Mouse (Mus musculus) frontal cortex, postnatal 36 days (tissue): ENCODE data around the gene Pprc1.

Source experiments
- DNase-seq, 2 experiments: peaks; one replicate each; pipeline ENCODE4 v3.0.0; 2022; ENCODE audit warnings: low spot score in 2 of 2

Pprc1 gene

DNA sequence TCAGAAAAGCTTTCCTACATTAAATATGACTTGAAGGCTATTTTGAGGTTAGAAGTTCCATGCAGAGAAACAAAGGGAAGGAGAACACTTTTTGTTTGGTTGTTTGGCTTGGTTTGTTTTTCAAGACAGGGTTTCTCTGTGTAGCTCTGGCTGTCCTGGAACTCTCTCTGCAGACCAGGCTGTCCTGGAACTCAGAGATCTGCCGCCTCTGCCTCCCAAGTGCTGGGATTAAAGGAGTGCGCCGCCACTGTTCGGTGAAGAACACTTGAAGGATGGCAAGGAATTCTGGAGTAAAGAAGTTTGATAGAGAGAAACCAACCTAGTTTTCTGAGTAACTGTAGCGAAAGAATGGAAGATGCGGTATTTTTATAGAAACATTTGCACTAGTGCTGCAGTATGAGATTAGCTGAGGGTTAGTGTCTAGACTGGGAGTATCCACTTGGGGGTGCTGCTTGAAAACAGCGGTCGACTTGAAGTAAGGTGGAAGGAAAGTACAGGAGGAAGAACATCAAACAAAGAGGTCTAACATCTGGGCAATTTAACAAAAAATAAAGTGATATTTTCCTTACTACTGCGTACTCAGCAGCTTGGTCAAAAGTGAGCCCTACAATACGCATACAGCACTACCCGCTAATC, 11.2 kb downstream of the Pprc1 start:
- no peak for DNase-seq

DNA sequence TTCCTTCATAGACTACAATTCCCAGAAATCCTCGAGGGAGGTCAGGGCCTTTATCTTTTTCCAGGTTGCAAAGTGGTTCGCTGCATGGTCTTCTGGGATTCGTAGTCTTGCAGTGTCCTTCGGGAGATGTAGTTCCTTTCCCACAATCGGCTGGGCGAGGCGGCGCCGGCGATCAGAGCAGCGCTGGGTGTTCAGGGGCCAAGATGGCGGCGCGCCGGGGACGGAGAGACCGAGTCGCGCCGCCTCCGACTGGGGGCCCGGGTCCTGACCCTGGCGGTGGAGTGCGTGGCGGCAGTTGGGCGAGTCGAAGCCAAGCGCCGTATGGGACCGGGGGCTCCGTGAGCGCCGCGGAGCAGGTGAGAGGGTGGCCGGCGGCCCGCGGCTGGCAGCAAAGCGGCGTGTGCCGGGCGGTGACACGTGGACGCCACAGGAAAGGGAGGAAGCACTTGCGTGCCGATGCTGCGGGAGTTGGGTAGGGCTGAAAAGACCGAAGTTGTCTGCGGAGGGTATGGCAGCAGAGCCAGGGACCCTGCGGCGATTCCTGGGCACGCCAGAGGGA, 11.8 kb downstream of the Pprc1 start:
- DNase-seq = peak; percentile 90 to 96

DNA sequence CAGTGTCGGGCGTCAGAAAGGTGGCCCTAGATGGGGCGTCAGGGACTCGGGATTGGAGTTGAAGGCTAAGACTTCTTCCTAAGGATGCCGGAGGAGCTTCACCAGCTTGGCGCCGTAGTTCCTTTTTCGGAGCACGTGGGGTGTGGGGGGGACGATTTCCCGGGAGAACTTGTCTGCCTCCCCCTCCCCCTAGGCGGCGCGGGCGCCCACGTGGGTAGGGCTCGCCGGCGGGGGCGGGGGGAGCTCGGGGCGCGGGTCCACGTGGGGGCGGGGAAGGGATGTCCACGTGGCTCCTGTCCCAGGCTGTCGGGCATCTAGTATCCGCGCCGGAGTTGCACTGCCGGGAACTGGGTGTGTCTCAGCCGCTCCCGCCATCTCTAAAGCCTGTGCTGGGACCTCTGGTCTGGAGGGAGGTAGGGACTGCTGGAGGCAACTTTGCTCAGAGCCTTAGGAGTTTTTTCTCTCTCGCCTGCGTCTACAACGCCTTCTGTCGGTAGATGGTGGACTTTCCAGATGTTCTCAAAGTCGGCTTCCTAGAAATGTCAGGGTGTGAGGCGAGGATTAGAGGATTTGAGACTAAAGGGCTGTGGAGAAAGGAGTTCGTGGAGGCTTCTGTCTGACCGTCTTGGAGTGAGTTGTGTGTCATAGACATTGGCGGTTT, 12.4 kb downstream of the Pprc1 start:
- peak; percentile 72 for DNase-seq

DNA sequence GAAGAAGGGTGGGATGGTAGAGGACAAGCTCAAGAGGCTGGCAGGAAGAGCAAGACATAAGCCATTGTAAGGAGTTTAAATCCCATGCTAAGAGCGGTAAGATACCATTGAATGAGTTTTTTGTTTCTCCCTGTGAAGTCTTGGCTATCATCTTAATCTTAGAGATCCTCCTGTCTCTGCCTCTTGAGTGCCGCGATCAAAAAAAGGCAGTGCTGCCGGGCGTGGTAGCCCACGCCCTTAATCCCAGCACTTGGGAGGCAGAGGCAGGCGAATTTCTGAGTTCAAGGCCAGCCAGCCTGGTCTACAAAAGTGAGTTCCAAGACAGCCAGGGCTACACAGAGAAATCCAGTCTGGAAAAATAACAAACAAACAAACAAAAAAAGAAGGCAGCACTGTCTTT, 13.8 kb downstream of the Pprc1 start:
- DNase-seq = no peak

DNA sequence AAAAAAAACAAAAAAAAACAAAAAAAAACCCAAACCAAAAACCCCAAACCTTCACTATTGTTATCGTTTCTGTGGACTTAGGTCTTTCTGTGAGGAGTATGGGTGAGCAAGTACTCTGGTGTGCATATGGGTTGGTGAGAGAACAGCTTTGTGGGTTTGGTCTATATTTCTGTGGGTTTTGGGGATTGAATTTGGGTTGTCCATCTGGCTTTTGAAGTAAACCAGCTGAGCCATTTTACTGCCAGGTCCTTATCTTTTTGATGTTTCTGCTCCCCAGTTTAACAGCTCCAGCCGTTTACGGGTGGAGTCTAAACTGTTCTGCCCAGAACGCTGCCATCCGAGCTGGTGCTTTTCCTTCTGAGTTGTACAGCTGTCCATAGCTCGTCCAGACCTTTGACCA, 16.2 kb downstream of the Pprc1 start:
- DNase-seq = no peak

DNA sequence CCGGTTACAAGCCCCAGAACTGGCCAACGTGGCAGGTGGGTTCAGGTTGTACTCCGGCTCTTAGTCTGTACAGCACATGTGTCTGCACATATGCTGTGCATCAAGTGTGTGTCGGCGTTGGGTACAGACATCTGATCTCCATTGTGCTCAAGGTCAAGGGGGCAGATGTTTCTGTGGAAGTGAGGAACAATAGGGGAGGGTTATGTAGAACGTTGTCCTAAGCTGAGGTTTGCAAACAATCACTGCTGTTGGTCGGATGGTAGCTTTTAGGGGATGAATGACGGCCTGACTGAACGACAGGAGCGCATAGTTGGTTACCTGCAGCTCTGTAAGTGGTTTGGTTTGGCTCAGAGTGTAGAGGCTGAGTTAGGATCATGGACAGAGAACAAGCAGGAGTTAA, 23.4 kb downstream of the Pprc1 start:
- no peak for DNase-seq

DNA sequence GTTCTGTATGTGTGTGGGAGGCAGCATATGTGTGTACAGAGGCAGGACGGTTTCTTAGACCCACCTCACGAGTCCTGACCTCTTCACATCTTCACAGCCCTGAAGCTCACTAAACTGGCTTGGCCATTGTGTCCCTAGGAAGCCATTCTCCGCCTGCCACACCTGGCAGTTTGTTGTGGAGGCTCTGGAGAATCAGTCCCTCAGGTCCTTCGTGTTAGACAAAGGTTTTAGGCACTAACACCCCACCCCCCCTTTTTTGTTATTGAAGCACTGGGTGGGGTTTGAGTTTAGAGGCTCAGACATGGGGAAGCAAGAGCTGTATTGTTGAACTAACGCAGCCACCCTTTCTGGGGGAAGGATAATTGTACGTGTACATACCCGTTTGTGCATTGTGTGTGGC, 28.6 kb downstream of the Pprc1 start:
- no peak for DNase-seq

DNA sequence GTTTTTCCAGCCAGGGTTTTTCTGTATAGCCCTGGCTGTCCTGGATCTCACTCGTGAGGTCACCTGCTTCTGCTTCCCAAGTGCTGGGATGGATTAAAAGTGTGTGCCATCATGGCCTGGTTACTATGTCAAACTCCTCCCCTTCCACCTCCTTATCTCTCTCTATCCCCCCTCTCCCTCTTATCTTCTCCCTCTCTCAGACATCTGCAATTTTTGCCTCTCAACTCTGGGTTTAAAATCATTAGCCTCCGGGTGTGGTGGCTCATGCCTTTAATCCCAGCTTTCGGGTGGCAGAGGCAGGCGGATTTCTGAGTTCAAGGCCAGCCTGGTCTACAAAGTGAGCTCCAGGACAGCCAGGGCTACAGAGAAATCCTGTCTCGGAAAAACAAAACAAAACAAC, 29.6 kb downstream of the Pprc1 start:
- no peak for DNase-seq

DNA sequence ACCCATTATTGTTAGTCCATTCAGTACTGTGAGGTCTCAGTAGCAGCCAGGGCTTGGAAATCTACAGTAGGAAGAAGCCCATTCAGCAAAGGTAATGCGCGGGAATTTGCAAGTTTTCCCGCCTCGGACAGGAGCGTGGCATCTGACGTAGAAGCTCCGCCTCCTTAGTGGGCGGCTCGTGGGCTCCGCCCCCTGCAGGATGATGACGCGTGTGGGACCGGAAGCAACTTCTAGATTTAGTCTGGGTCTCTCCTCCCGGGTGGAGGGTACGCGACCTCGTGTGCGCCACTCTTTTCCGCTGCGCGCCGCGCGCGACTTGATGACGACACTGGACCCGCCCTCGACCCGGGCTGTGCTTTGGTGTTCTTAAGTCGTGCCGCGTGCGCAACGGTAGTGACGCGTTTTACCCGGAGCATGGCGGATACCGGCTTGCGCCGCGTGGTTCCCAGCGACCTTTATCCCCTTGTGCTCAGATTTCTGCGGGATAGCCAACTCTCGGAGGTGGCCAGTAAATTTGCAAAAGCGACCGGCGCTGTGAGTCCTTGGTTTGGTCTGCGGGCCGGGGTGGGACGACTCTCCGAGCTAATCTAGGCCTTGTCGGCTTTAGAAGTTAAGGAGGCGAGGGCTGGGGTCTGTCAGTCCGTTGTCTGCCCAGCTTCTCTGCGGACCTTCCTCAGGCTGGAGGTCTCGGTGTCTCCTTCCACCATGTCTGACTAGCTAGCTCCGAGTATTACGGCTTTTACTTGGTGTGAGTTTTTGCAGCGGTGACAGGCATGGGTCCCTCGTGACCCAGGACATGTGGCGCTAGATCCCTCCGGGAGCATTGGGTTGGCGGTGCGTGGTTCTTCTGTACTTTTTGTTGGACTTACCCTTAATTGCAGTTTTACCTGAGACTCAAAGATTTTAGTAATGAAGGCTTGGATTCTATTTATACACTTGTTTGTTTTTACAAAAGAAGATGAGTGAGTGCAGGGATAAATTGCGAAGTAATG, 31.2 kb downstream of the Pprc1 start, which contains the start of gene Nolc1:
Nolc1 (plus strand) TSS at position 248 of the 992 bp plus-strand sequence.
- peak; percentile 100 for DNase-seq

DNA sequence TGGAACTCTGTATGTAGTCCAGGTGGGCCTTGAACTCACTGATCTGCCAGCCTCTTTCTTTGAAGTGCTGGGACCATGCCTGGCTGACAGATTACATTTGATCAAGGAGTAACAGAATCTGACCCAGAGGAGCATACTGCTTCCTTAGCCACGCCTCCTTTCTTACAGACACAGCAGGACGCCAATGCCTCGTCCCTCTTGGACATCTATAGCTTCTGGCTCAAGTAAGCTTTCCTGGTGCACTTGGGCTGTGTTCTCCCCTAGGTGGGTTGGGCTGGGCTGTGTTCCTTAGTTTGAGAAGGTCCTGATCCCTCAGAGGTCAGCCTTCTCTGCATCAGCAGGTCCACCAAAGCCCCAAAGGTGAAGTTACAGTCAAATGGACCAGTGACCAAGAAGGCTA, 33.8 kb downstream of the Pprc1 start:
- DNase-seq = no peak

DNA sequence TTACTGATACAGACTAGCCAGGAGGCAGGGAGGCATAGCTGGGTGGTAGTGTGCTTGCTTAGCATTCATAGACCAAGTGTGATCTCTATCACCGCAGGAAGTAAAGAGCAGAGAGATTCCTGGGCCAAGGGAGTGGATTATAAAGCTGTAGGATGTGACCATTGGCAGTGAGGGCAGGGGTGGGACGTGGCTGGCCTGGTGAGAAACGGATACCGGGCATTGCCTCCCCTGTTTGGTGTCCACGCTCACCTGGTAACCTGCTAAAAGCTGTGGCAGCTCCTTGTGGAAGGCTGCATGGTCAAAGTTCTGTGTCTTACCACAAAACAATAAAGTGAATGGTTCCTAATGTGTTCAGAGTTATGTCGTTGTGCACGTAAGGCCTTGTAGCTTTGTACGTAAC, 40.5 kb downstream of the Pprc1 start:
- DNase-seq = no peak

DNA sequence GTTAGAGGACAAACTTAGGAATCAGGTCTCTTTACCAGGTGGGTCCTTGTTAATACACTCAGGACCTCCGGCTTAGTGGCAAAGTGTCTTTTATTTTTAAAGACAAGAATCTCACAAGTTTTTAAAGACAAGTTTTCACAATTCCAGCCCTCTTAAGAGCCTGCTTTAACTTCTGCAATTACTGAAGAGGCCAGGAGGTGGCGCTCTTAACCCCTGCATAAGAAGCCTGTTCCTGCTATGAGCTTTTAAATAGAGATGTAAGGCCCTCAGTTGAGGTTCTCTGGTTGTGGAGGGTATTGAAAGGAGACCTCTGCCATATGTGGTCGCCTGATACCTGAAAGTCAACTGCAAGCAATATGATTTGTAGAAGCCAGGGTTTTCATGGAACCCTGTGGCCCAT, 41.7 kb downstream of the Pprc1 start:
- peak; percentile 53 to 71 for DNase-seq

DNA sequence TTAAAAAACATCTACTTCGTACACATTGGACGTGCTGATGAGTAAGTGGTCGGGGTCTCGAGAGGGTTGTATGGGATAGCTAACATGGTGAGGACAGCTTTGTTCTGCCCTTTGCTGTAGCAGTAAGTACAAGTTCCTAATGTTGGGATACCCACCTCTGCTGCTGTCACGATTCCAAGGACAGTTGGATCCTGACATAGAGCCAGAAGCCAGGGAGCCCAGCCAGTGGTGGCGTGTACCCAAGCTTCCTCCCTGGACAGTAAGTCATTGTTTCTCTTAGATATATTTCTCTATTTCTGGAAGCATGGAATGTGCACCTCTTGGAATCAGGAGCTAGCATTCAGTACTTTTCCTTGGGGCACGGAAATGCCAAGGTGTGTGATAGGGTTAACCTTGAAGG, 43.2 kb downstream of the Pprc1 start:
- no peak for DNase-seq

DNA sequence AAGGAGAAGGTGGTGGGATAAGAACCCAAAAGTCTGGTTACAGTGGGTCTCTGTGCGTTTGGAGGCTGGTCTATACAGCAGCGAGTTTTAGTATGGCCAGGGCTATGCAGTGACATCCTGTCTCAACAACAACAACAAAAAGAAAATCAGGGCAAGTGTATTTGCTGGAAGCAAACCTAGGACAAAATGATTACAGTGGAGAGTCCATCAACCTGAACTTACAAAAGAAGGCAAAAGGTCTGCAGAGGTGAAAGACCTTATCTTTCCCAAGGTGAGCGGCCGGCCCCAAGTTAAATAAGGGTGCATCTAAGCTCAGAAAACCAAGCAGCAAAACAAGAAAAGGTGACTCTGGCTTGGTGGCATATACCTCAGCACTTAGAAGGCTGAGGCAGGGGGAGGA, 47.0 kb downstream of the Pprc1 start:
- no peak for DNase-seq

DNA sequence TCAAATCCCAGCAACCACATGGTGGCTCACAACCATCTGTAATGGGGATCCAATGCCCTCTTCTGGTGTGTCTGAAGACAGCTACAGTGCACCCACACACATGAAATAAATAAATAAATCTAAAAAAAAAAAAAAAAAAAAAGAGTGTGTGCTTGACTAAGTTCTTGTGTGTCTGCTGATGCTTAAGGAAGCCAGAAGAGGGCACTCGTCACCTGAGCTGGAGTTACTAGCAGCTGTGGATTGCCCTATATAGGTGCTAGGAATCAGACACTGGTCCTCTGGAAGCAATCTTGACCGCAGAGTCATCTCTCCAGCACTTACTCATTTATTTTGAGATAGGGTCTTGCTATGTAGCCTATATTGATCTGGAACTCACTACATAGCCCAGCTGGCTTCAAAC, 49.5 kb downstream of the Pprc1 start:
- no peak for DNase-seq

DNA sequence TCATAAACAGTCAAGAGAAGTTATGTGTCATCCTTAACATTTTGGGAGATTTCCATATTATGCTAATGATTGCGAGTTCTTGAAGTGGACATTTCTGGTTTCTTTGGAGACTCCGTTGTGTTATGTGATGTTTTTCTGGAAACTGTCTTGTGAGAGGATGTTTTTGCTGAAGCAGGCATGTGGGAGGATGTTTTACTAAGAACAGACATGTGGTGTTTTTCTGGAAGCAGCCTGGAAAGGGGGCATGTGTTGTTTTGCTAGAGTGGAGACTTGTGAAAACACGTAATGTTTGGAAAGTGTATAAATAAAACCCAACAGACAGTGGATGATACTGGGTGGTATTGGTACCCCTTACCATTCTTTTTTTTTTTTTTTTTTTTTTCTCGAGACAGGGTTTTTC, 50.6 kb downstream of the Pprc1 start:
- peak; percentile 18 to 51 for DNase-seq

DNA sequence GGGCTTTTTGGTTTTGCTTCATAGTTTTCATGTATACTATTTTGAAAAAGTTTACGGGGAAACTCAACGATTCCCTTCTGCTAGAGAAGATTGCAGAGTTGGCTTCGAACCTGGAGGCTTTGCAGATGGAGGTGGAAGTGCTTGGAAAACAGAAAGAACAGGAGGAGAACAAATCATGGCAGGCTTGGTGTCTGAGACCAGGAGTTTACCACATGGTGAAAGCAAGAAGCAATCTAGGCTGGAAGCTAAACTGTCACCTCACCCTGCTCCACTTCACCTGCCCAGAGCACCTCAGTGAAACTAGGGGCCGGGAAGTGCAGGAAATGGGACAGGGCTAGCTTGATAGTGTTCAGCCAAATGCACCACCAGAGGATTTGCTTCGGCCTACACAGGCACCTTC, 51.7 kb downstream of the Pprc1 start:
- DNase-seq = no peak

DNA sequence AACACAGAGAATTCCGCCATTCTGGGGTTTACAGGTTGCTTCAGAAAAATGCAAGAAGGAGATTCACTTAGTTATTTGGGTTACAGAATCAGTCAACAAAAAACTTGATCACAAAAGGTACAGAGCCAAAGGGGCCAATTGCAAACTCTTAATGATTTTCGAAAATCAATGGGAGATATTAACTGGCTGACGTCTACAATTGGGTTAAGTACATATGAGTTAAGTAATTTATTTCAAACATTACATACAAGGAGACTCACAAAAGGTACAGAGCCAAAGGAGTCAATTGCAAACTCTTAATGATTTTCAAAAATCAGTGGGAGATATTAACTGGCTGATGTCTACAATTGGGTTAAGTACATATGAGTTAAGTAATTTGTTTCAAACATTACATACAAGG, 54.9 kb downstream of the Pprc1 start:
- no peak for DNase-seq

DNA sequence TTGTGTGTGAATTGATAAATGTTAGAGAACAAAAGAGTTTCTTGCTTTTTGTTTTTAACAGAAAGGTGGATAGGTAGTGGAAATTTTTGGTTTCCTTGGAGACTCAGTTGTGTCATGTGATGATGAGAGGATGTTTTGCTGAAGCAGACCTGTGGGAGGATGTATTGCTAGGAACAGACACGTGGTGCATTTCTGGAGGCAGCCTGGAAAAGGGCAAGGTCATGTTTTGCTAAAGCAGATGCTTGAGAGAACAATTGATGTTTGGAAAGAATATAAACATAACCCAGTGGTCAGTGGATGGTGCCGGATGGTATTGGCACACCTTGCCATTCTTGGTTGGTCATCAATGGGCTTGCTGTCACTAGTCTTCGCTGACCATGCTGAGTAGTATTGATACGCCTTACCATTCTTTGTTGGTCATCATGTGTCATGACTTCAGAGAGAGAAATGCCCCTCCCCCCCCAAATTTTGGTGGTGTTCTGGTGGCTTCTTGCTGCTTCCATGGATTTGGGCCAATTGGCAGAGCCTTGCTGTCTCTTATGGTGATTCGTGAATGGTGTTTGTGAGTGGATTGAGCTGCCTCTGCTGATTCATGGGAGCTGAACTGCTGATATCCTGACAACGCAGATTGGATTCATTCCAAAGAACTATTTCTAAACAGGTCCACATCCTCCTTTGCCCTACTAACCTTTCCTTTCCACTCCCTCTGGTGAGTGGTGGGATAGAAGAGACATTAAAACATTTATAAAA, 58.9 kb downstream of the Pprc1 start:
- no peak for DNase-seq

DNA sequence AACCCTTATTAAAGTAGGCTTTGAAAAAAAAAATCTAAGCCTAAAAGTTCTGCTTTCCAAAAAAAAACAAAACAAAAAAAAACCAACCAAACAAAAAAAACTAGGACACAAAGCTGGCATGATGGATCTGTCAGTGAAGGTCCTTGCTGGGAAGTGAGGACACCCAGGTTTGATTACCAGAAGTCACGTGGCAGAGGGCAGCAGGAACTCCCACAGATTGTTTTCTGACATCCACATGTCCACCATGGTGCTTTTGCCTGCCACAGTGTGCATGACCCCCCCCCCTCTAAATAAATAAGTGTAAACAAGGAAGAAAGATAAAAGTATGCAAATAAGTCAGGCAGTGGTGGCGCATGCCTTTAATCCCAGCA, 59.5 kb downstream of the Pprc1 start:
- no peak for DNase-seq

DNA sequence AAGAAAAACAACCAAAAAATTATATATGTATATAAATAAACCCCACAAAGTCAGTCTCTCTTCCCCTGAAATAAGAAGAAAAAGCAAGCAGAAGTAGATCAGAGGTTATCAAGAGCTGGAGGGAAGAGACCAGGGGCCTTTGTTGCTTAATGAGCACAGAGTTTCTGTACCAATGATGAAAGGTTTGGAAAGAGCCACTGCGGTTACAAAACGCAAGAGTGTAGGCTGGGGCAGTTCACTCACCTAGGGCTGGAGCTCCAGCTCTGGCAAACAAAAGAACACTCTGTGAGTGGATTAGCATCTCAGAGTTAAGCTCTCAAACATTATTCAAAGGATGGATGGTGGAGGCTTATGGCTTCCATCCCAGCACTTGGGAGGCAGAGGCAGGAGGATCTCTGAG, 65.5 kb downstream of the Pprc1 start:
- DNase-seq = no peak

DNA sequence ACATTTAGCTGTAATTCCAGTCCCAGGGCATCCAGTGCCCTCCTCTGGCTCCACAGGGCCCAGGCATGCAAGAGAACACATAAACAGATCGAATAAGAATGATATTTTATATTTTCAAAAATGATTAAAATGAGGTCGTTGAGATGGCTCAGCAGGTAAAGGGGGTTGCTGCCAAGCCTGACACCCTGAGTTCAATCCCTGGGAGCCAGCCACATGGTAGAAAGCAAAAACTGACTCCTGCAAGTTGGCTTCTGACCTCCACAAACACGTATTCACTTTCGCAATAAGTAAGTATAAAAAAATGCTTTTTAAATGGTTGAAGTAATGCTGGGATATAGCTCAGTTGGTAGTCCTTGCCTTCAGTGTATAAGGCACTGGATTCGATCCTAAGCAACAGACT, 66.1 kb downstream of the Pprc1 start:
- DNase-seq = no peak
